ENCODE assay signal across 22 mouse cellular contexts in the genomic region with DNA sequence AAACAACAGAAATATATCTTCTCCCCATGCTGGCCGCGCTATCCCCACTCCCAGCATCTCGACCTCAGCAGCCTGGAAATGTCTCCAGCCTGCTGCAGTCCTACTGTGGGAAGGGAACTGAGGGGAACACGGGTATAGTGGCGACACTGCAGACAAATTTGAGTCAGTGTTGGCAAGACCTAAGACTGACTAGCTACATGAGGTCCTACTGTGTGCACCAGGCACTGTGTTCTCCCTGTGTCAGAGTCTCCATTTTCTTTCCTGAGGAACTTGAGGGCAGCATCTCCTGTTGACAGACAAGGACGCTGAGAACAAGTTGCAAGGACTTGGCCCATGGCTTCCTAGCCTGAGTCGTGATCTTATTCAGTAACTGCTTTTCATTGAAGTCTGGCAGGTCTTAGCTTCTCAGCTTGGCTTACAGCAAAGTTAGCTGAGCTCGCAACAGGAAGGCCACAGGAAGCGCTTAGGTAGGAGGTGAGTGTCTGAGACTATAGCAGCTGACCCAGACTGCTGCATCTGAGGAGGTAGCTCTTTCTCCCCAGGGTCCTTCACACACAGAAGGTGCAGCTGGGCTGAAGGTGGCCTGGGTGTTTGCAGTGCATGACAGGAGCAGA. TPM values are rescaled to one million over a fixed set of nuclear protein-coding genes. Genes with fewer than 3 reads are reported as not detected.
DNase-seq lines count a peak whose midpoint lies in the region; ATAC-seq lines count a peak whose summit lies in the region.
"Had no signal": no experiment of that assay in that cellular context is flagged by ENCODE, and none has a peak within 500 bp of the region (broad histone marks: within the 10 kb centered on the region; RNA-seq: fewer than 3 reads in every experiment).

No protein-coding gene starts in this region.

- no peak for DNase-seq in hindbrain, embryonic 10.5 days (ENCODE audit: low spot score)
- DNase-seq in spleen, postnatal 36 days (ENCODE audit: low spot score in 2 of 2) = peak; percentile 27 to 47
- DNase-seq in spleen, postnatal 14 days (ENCODE audit: low spot score in 2 of 2) = no peak
- DNase-seq in skeletal muscle tissue, adult 2 months (ENCODE audit: low read depth, low spot score) = peak; percentile 42
- no peak for DNase-seq in right cerebral cortex, adult 18-20 months
- DNase-seq in left cerebral cortex, postnatal 36 days (ENCODE audit: low spot score in 2 of 2) = no peak
- DNase-seq: adrenal gland, postnatal 10 days; cerebellum, postnatal 25 days; gastrocnemius, postnatal 36 days; layer of hippocampus, postnatal 36 days; right cerebral cortex, postnatal 4 days had no signal

- no peaks in the 10 kb centered on the region for H3K9me3 ChIP-seq in hindbrain, embryonic 10.5 days
- H3K9me3 ChIP-seq in hindbrain, embryonic 12.5 days (replicated peaks) = no peaks in the 10 kb centered on the region
- H3K9me3 ChIP-seq: heart, embryonic 10.5 days; hindbrain, embryonic 15.5 days; limb, embryonic 15.5 days; liver, embryonic 15.5 days; midbrain, embryonic 13.5 days had no signal

- H3K27ac ChIP-seq in hindbrain, embryonic 10.5 days = peak overlapping the region; percentile 70
- H3K27ac ChIP-seq in hindbrain, embryonic 12.5 days = no peak overlapping the region
- H3K27ac ChIP-seq: heart, embryonic 10.5 days; hindbrain, embryonic 15.5 days; kidney, postnatal 0 days; limb, embryonic 15.5 days; liver, embryonic 15.5 days; midbrain, embryonic 13.5 days had no signal

- intact Hi-C loops in left cerebral cortex, postnatal 36 days (cut with DNase I) = no loop called here

- no peak overlapping the region for H3K4me3 ChIP-seq in hindbrain, embryonic 10.5 days
- no peak overlapping the region for H3K4me3 ChIP-seq in hindbrain, embryonic 12.5 days
- H3K4me3 ChIP-seq: heart, embryonic 10.5 days; hindbrain, embryonic 15.5 days; layer of hippocampus, adult 2 months; limb, embryonic 15.5 days; liver, embryonic 15.5 days; midbrain, embryonic 13.5 days had no signal

- H3K4me2 ChIP-seq in hindbrain, embryonic 12.5 days (replicated peaks) = no peak overlapping the region
- H3K4me2 ChIP-seq: hindbrain, embryonic 15.5 days; limb, embryonic 15.5 days; liver, embryonic 15.5 days; midbrain, embryonic 13.5 days had no signal

- peaks cover 22% of the 10 kb centered on the region for H3K4me1 ChIP-seq in hindbrain, embryonic 10.5 days (replicated peaks)
- H3K4me1 ChIP-seq in hindbrain, embryonic 12.5 days = peaks cover 10% of the 10 kb centered on the region

- no peak for ATAC-seq in hindbrain, embryonic 12.5 days (ENCODE audit: low FRiP score)
- ATAC-seq in activated CD4-positive, CD25-positive, alpha-beta regulatory T cell, adult 4 months = peak; percentile 36
- ATAC-seq: intestine, postnatal 0 days; midbrain, embryonic 13.5 days; Patski had no signal

- WGBS in hindbrain, embryonic 10.5 days = 88% methylated on average over 9 of the region's 9 CpGs
- 89% methylated on average over 9 of the region's 9 CpGs for WGBS in hindbrain, embryonic 12.5 days

- H3K36me3 ChIP-seq in hindbrain, embryonic 10.5 days = peaks cover 97% of the 10 kb centered on the region
- peaks cover 79% of the 10 kb centered on the region for H3K36me3 ChIP-seq in hindbrain, embryonic 12.5 days

- no peak overlapping the region for H3K9ac ChIP-seq in hindbrain, embryonic 12.5 days
- H3K9ac ChIP-seq: hindbrain, embryonic 15.5 days; limb, embryonic 15.5 days; liver, embryonic 15.5 days; midbrain, embryonic 13.5 days had no signal

- H3K27me3 ChIP-seq in hindbrain, embryonic 10.5 days (ENCODE audit: insufficient read depth, poor library complexity, severe bottlenecking) = no peaks in the 10 kb centered on the region
- H3K27me3 ChIP-seq in hindbrain, embryonic 12.5 days = no peaks in the 10 kb centered on the region
- H3K27me3 ChIP-seq: hindbrain, embryonic 15.5 days; limb, embryonic 15.5 days; liver, embryonic 15.5 days; midbrain, embryonic 13.5 days; Patski had no signal

RNA-seq across cellular contexts. Expression of a gene that starts 26.1 kb away (rescaled TPM):
- 0.20 and 0.68 TPM in 2 replicates for polyA plus RNA-seq in hindbrain, embryonic 10.5 days (2016; fragmentation: Nextera tagmentation; extraction: Ambion mirVana)
- 0.53 and 0.59 TPM in 2 replicates for polyA plus RNA-seq in hindbrain, embryonic 12.5 days (2016; fragmentation: Nextera tagmentation; extraction: Ambion mirVana)
- 1 to 10 TPM in 1 of 2 experiments, under 1 TPM in 1; 0.76 to 1.2 TPM for polyA plus RNA-seq in activated CD4-positive, CD25-positive, alpha-beta regulatory T cell, adult 4 months (2017; shearing (Covaris generic))
- 1 to 10 TPM; 1.5 to 3.0 TPM for total RNA-seq in left cerebral cortex, postnatal 36 days (2021)

RNA-seq across cellular contexts. Expression of a gene that starts 58.8 kb away (rescaled TPM):
- polyA plus RNA-seq in hindbrain, embryonic 10.5 days (2016; fragmentation: Nextera tagmentation; extraction: Ambion mirVana) = 164 and 172 TPM in 2 replicates
- polyA plus RNA-seq in hindbrain, embryonic 12.5 days (2016; fragmentation: Nextera tagmentation; extraction: Ambion mirVana) = 155 TPM in 2 replicates
- polyA plus RNA-seq in activated CD4-positive, CD25-positive, alpha-beta regulatory T cell, adult 4 months (2017; shearing (Covaris generic)) = 10 to 100 TPM; 27.5 to 28.0 TPM
- 10 to 100 TPM; 43.0 to 50.9 TPM for total RNA-seq in left cerebral cortex, postnatal 36 days (2021)

Comparison
In these comparisons a context has a peak if more than half of its experiments do, and no peak if none do; other contexts are left out.
1. DNase-seq: peak in spleen, postnatal 36 days (2 of 2) and skeletal muscle tissue, adult 2 months (single experiment); none in hindbrain, embryonic 10.5 days (single experiment), spleen, postnatal 14 days (0 of 2), right cerebral cortex, adult 18-20 months (single experiment) and left cerebral cortex, postnatal 36 days (0 of 2).